Mouse (Mus musculus) common myeloid progenitor, adult 5-6 weeks (primary cell): Measurements from ENCODE around the gene Setd4. TPM values are rescaled to one million over a fixed set of nuclear protein-coding genes. Genes with fewer than 3 reads are reported as not detected.

ENCODE experiments used
- ATAC-seq: replicated peaks from 2 replicates; pipeline ENCODE4 v1.8.0; 2016; ENCODE audit warnings: low read depth, mild to moderate bottlenecking, moderate TSS enrichment, inconsistent platforms; ENCODE audit not compliant: poor library complexity, severe bottlenecking
- total RNA-seq: library from RNA; stranded (forward); fragments of 200-1000, 187-1606 nt; gene quantifications from 2 replicates; pipeline ENCODE4 v1.2.3, GENCODE M21; 2017

Setd4 gene
- total RNA-seq, 1 experiment from 2014 or later: 8.0 TPM

DNA sequence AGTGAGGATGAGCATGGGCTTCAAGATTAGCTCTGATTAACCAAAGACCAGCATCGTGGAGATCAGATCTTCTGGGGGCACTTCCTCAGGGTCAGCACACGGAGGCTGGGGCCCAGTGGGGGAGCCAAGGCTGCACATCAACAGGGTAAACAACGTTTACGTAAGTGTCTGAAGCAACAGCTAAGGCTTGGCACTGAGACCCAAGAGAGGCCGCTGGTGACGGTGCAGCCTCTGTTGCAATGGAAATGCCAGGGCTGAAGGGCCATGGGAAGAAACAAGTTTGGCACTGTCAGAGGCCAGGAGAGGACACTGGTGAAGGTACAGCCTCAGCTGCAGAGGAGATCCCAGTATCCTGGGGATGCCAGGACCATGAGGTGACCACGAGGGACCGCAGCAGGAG lies 10.5 kb downstream of the Setd4 start:
- ATAC-seq: no peak

DNA sequence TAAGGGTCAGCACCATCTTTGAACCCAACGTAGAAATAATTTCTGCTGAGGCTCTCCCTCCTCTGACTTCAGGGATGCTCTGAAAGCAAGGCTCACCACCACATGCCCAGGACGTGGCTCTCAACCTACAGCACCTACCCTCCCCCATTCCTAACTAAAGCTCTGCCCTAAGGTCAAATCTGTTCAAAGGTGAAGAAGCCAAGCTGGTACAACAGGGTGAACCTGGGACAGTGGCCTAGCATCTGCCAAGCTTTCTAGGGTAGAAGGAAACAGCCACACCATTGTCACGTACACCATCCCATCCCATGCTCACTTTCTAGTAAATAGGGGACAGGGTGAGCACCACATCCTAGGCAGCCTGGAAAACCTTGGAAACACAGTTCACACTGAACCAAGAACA lies 11.2 kb downstream of the Setd4 start:
- no peak for ATAC-seq

DNA sequence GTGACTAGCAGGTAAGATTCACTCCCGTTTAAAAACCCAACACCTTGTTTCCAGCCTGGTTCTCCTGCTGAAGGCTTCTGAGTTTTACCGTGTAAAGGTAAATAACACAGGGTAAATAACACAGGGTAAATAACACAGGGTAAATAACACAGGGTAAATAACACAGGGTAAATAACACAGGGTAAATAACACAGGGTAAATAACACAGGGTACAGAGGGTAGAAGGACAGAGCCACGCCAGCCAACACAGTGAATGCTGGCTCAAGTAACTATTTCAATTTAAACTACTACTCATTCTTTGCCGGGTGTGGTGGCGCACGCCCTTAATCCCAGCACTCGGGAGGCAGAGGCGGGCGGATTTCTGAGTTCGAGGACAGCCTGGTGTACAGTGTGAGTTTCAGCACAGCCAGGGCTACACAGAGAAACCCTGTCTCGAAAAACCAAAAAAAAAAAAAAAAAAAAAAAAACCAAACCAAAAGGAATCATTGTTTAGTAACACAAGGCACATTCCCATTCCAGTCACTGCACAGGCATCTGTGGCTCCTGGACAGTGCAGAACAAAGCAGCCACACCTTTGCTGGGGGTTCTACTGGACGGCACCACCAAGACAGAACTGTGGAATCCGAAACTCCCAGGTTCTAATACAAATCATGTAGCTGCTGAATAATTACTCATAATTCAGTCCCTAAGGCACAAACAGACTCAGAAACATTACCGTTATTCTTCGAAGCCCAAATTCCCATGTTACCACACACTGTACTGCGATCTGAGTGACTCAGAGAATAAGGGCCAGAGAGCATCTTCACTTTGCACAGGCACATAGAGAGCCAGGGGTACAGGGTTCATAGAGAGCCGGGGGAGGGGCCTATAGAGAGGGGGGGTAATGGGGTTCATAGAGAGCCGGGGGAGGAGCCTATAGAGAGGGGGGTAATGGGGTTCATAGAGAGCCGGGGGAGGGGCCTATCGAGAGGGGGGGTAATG lies 12.1 kb downstream of the Setd4 start:
- no peak for ATAC-seq

- ATAC-seq: no peak
Measured at GRCm38 (mm10) chr16:93590915-93591314, 12.9 kb downstream of the Setd4 start.

- no peak for ATAC-seq
Measured at GRCm38 (mm10) chr16:93588281-93588680, 15.6 kb downstream of the Setd4 start.

- ATAC-seq: peak; percentile 25
Measured at GRCm38 (mm10) chr16:93586382-93586781, 17.5 kb downstream of the Setd4 start.

- ATAC-seq: peak; percentile 82
Measured at GRCm38 (mm10) chr16:93585703-93586205, 18.1 kb downstream of the Setd4 start.

DNA sequence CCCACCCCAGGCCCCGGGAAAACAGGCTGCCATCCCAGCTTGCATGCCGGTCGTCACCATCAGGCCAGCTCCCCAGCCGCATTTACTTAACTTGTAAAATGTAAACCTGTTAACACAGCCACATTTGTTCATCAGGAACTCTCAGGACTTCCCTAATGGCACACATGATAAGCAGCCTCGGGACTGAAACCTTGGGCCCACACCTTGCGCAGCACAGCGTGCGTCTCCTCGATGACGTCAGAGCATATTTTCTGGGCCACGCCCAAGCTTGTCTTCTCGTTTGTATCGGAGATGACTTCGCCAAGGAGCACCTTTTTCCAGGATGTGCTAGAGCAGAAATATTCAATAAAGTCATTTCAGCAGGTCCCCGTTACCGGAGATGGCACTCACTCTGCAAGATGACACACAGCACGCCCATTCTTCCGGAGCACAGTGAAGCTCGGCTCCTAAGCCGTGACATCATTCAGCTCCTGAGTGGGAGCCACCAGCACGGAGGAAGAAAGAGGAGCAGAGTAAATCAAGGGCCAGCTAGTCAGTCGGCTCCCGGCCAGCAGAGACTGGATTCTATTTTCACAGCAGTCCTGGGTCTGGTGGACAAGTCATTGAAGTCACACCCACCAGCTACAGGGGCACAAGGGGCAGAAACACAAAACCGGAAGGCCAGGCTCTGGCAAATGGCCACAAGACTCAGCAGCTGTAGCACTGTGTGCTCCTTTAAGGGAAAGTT lies 18.7 kb downstream of the Setd4 start:
- ATAC-seq: peak; percentile 43

- ATAC-seq: no peak
Measured at GRCm38 (mm10) chr16:93581125-93581524, 22.7 kb downstream of the Setd4 start.

- no peak for ATAC-seq
Measured at GRCm38 (mm10) chr16:93578346-93579005, 25.4 kb downstream of the Setd4 start.

DNA sequence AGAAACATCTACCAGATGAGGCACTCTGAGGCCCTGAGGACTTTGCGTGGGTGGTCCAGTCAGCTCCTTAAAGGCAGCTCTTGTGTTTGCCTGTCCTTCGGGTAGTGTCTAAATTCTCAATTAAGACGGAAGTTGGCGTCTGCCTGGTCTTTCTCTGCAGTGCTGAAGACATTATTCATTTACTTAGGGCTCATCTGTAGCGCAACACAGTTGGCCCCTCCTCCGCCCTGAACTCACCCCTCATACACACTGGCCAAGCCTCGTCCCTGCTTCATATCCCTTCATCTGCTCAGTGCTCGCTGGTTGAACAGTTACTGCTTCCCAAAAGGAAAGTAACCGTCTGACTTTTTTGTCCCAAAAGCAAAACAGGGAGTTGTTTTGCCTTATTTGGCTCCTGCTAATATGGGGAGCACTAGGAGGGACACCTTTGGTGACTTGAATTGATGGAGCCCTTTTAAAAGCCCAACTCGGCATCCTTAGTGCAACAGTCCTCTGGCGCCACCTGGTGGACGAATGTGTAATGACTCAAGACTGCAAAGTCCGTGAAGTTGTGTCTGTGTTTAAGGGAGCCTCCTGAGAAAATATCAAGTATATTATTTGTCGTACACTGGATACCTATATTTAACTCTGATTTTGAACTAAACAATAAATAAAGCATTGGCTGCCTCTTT lies 27.3 kb downstream of the Setd4 start:
- peak; percentile 77 for ATAC-seq

DNA sequence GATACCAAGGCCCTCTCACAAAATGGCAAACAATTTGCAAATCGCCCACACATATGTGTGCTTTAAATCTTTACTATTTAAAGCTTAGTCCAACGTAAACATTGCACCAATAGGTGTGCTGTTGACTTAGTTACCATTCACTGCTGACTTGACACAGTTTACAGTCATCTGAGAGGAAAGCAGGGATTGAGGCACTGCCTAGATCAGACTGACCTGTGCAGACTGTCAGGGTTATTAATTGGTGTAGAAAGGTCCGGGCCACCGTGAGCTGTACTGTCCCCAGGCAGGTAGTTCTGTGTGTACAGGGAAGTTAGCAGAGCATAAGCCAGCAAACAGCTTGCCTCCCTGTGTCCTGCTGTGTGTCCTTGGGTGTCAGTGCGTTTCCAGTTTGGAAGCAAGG lies 28.3 kb downstream of the Setd4 start:
- ATAC-seq: no peak

GRCm38 (mm10) chr16:93574521-93575191 lies 29.2 kb downstream of the Setd4 start:
- no peak for ATAC-seq

DNA sequence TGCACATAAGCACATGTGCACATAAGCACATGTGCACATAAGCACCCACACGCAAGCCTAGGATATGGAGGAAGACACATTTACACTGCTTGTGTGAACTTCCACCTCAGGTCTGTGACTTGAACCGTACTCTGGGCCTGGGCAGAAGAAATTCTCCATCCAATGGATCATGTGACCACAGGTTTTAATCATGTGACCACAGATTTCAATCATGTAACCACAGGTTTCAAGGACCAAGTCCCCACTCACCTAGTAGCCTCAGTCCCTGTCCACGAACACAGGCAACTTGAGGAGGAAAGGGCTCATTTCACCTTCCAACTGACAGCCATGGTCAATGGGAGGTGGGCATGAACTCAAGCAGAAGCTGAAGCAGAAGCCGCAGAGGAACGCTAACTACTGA lies 30.4 kb downstream of the Setd4 start:
- no peak for ATAC-seq

DNA sequence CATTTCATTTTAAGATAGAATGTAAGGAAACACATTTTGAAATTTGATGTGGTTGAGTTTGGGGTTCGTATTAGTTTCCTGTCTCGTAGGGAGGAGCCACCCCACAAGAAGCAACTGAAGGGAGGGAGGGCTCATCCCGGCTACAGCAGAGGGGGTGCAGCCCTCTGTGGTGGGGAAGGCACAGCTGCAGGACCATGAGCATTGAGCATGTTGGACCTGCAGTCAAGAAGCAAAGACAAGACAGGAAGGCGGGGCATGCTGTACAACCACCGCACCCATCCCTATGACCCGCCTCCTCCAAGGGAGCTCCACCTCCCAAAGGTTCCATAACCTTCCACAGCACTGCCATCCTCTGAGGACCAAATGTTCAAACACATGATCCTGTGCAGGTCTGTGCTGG lies 31.5 kb downstream of the Setd4 start:
- peak; percentile 71 for ATAC-seq

- ATAC-seq: no peak
Measured at GRCm38 (mm10) chr16:93558499-93558898, 45.4 kb downstream of the Setd4 start.

DNA sequence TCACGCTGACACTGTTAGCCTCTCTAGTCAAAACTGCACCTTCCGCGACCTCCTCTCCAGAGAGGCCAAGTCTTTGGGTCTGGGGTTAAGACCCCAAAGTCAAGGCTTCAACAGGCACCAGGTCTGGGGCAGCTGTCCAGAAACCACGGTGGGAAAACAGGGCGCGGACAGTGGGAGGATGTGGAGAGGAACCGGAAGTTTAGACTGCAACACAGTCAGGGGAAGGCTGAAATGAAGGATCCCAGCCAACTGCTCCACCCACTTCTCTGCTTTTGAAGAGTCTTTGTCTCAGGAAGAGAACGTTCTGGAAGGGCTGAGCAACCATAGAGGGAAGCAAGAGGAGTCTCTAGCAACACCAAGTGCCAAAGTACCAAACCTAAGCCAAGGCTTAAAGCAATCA lies 46.2 kb downstream of the Setd4 start:
- ATAC-seq: 0 out of 2 replicates have a peak, but pooled peaks have one; percentile 31

DNA sequence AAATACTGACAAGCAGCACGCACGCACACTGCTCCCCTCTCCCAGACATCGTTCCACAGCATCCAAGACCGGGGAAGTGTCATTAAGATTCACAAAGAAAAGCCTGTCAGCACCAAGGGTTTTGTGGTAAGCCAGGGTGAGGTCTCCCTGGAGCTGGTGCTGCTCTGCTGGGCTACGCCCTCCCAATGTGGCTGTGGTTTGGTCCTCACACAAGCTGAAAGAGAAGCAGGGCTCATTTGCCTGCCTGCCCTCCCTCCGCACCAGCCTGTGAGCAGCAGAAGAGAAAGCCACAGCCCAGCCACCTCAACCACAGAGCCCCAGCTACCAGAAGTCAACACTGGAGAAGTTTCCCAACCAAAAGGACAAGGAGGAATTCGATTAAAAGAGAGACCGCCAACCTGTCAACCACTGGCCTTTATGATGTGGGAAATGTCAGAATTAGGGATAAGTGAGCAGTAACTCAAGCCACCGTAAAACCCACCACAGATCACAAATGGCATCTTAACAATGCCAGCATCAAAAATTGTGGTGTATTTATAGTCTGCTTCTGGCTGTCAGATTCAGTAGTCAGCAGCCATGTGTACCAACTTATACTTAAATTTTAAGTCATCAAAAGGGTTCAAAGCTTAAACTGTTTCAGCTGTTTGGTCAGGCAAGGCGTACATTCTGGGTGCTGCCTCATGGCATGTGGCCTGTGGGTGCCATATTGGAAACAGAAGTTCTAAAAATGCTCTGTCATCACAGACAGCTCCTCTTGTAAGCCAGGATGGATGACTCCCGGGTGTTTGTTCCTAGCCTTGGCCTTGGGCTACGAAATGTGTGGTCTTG lies 51.0 kb downstream of the Setd4 start:
- peak; percentile 94 for ATAC-seq
